Mouse (Mus musculus) heart, adult 18-20 months (tissue): Measurements from ENCODE around the gene Dcaf7. TPM values are rescaled to one million over a fixed set of nuclear protein-coding genes. Genes with fewer than 3 reads are reported as not detected.

Experiments
- total RNA-seq, 2 experiments: library from RNA; stranded (reverse); gene quantifications; 2 replicates each; pipeline ENCODE4 v1.2.3; 2021

Gene Dcaf7
- total RNA-seq, 2 experiments from 2014 or later = 40.0 to 41.6 TPM

Other genes starting within 250 kb of the Dcaf7 start
- 1 to 10 TPM; 6.9 to 9.0 TPM for gene Cyb561, start 83.5 kb upstream of the Dcaf7 start, total RNA-seq
- gene Ace, start 68.9 kb upstream of the Dcaf7 start, total RNA-seq = 10 to 100 TPM; 22.2 to 25.1 TPM
- gene Ace3, start 42.2 kb upstream of the Dcaf7 start, total RNA-seq = not detected
- under 1 TPM in 1 of 2 experiments, not detected in 1; 0.15 TPM for gene Kcnh6, start 28.7 kb upstream of the Dcaf7 start, total RNA-seq
- gene Taco1, start 29.2 kb downstream of the Dcaf7 start, total RNA-seq = 10 to 100 TPM; 65.6 to 68.9 TPM
- gene Map3k3, start 47.7 kb downstream of the Dcaf7 start, total RNA-seq = 10 to 100 TPM; 35.0 to 37.3 TPM
- gene Gm10840, start 124.0 kb downstream of the Dcaf7 start, total RNA-seq = not detected
- 10 to 100 TPM in 1 of 2 experiments, 1 to 10 TPM in 1; 3.5 to 12.3 TPM for gene Limd2, start 124.0 kb downstream of the Dcaf7 start, total RNA-seq
- gene Strada, start 165.3 kb downstream of the Dcaf7 start, total RNA-seq = 1 to 10 TPM; 6.2 to 8.0 TPM
- gene Ccdc47, start 179.5 kb downstream of the Dcaf7 start, total RNA-seq = 10 to 100 TPM; 70.0 to 74.0 TPM
- 10 to 100 TPM; 24.1 to 26.7 TPM for gene Ddx42, start 180.1 kb downstream of the Dcaf7 start, total RNA-seq
- gene Ftsj3, start 219.2 kb downstream of the Dcaf7 start, total RNA-seq = 10 to 100 TPM; 19.5 to 23.2 TPM
- gene Psmc5, start 219.3 kb downstream of the Dcaf7 start, total RNA-seq = 100 to 1,000 TPM; 109 TPM
- 10 to 100 TPM; 12.3 to 19.0 TPM for gene Smarcd2, start 236.1 kb downstream of the Dcaf7 start, total RNA-seq
- gene Tcam1, start 239.8 kb downstream of the Dcaf7 start, total RNA-seq = not detected